Mouse (Mus musculus): ENCODE measurements around the gene Phlda1.

DNA sequence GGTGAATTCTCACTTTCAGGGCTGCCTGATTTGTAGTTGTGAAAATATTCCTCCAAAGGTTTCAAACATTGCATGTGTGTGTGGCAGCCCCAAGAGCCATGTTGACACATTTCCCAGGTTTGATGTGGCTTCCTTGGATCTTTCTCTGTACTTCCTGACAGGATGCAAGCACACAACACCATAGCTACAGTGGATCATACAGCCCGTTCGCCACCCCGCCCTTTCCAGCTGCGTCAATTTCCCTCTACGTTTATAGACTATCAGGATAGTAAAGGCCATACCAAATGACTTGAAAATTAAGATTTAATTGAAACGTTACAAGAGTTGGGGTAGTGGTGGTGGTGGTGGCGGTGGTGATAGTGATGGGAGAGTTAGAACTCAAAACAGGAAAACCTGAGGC, 3.9 kb downstream of the Phlda1 start:
- TF ChIP-seq CTCF (IDR thresholded peaks at IDR 0.05; ENCODE audit: low read depth, low read length) (no peak), POLR2A (IDR thresholded peaks at IDR 0.05; ENCODE audit: insufficient read depth, low read length) (no peak), EP300 (IDR thresholded peaks at IDR 0.05; ENCODE audit: insufficient read depth, low read depth, low read length) (no peak)
